Mouse (Mus musculus) small intestine, adult 2 months (tissue): ENCODE results near the gene Fam186a.

ENCODE experiments used
- CTCF ChIP-seq: fragments of 200-500 bp; IDR thresholded peaks from 2 replicates; pipeline ENCODE4 v1.5.1; 2012; ENCODE audit warnings: low read depth, mild to moderate bottlenecking, control low read depth, inconsistent platforms, low read length, moderate library complexity, mixed read lengths; ENCODE audit not compliant: insufficient replicate concordance, insufficient read length; ENCODE audit errors: extremely low read depth
- POLR2A ChIP-seq: fragments of 200-500 bp; IDR thresholded peaks from 2 replicates; pipeline ENCODE4 v1.6.1; 2012; ENCODE audit warnings: low read depth, mild to moderate bottlenecking, control low read depth, inconsistent platforms, low read length, moderate library complexity

DNA sequence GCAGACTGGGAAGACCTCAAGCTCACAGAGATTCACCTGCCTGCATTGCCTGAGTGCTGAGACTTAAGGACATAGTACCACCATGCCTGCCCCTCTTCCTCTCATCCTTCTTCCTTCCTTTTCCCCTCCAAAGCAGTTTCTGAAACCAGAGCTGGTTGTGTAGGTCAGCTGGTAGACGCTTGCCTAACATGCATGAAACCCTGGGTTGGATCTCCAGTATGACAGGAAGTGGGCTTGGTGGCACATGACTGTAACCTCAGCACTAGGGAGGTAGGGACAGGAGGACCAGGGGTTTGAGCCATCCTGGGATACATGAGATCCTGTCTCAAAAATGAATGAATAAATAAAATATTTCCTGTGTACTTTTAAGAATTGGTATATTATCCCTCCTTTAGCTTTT, 59.3 kb downstream of the Fam186a start:
- no peak for TF ChIP-seq CTCF
- TF ChIP-seq POLR2A = no peak
